Mouse (Mus musculus) thymus, postnatal 36 days (tissue): Measurements from ENCODE around the gene Lipk.

Experiments used
- DNase-seq, 2 experiments: peaks; one replicate each; pipeline ENCODE4 v3.0.0; 2022; ENCODE audit warnings: mixed read lengths in 2 of 2

Lipk gene

DNA sequence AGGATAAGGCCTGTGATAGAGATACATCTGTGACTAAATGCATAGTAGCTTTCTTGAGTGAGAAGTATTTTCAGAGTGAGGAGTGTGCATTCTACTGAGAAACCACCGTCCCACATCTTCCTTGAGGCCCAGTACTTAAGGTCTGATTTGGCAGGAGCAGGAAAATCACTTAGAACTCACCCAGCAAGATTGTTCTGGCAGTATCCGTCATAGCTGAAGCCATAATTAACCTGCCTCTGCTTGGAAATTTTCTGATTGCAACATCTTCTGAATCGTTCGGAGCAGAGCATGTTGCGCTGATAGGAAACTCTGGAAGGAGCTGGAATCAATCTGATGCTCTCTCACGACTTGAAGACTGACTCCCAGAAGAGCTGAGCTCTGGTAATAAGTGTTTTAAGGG is at the start of gene Lipk:
Lipk (plus strand) TSS at position 289 of the 400 bp plus-strand sequence.
- no peak for DNase-seq

DNA sequence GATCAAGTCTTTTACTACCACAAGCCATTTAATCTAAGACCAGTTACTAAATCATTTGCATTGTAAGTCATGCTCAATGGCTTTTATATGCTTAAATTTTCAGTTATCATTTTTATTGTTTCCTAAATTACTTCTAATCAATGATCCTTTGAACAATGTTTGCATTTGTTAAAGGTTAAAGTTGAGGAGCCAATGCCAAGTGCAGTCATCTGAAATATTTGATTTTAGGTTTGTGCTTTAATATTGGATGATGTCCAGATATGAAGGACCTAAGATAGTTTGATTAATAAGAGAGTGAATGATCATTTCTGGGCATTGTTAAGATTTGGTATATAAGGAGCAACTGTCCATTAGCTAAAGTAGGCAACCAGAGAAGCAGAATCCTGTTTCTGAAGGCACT is 47.2 kb upstream of the Lipk start, which contains the start of gene Lipf:
Lipf (plus strand) TSS at position 301 of the 400 bp plus-strand sequence.
- DNase-seq: no peak

- DNase-seq: no peak
Measured at GRCm38 (mm10) chr19:33979007-33979406, 29.1 kb upstream of the Lipk start.

GRCm38 (mm10) chr19:33983043-33983442 is 25.0 kb upstream of the Lipk start:
- DNase-seq: no peak

GRCm38 (mm10) chr19:34021440-34022172 is 13.5 kb downstream of the Lipk start:
- no peak for DNase-seq

GRCm38 (mm10) chr19:34022759-34023158 is 14.7 kb downstream of the Lipk start:
- DNase-seq: no peak

DNA sequence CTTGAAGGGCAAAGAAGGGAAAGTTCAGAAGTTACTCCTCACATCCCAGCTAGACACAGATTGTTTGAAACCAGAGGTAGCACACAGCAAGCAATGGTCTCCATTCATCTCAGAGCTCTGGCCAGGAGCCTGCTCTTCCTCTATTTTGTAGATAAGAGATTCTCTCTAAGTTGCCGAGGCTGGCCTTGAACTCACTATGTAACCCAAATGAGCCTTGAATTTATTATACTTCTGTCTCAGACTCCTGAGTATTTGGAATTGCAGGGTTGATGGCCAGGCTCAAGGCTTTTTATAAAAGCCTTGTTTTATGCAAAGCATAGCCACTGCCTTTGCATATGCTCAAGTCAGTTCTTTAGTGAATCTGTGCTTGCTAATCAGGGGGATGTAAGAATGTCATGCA is 31.6 kb downstream of the Lipk start:
- DNase-seq: no peak

- no peak for DNase-seq
Measured at GRCm38 (mm10) chr19:34043008-34043407, 34.9 kb downstream of the Lipk start.

DNA sequence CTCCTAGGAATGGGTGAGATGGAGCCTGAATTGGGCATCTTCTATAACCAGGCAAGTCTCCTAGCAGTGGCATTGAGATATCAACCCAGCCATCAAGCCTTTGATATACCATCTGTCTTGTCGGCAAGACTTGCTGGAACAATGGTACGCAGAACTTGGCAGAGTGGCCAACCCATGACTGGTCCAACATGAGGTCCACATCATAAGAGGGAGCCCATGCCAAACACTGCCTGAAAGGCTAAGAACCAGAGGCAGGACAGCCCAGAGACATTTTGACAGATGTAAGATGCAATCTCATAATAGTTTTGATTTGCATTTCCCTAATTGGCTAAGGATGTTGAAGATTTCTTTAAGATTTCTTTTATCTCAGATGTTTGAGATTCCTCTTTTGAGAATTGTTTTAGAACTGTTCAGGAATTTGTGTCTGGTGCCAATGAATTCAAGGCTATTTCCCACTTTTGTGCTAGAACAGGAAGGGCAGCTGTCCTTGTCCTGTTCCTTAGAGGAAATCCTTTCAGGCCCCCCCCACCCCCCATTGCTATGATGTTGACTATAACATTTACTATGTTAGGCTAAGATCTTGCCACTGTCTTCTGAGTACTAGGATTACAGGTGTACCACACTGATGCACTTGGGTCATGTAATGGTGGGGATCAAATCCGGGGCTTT is 41.4 kb downstream of the Lipk start:
- DNase-seq: no peak

- DNase-seq: no peak
Measured at GRCm38 (mm10) chr19:34051502-34051901, 43.4 kb downstream of the Lipk start.

- DNase-seq: no peak
Measured at GRCm38 (mm10) chr19:34063547-34063946, 55.5 kb downstream of the Lipk start.

DNA sequence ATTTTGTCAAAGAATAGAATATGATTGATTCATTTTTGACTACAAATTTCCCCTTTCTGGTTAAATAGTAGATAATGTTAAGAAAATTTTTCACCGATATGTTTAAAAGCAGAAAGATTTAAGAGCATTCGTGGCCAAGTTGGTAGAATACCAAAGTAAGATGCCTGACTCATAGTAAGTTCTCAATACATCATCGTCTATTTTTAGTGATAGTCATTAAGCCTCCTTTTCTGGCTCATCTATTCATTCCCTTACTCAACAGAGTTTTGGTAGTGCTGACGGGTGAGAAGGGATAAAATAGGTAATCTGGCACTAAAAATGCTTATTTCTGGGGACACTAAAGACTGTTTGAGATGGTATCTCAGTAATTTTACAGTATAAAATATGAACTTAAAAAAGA is 56.0 kb downstream of the Lipk start:
- DNase-seq: no peak

DNA sequence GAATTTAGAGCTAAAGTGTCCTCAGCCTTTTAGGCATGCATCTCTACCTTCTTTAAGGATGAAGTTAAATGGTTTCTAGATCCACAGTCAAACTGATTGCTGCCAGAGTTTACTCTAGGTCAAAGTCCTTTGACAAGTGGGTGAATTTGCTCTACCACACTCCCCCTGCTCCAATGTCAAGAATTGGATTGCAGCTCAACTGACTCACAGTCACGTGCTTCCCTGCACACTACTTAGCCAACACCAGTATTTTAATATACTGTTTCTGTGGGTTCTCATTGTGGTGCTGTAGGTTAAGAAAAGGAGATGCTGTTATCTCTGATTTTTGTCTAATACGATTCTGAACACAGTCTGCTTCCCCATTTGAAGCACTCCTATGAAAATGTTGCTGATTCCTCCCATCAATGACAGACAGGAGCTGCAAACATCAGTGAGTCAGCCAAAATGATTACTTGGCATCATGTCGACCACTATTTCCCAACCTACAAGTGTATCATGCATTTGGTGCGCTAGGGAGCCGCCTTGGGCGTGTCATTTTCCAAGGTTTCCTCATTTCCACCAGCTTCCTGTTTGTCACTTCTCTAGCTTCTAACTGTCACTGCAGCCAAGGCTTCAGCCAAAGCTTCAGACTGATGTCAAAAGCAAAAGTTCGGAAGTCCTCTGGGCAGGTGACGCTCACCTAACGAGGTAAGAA is 58.8 kb downstream of the Lipk start, which contains the start of gene Lipn:
Lipn (plus strand) TSS at position 580 of the 694 bp plus-strand sequence.
- no peak for DNase-seq

GRCm38 (mm10) chr19:34074239-34074638 is 66.1 kb downstream of the Lipk start:
- no peak for DNase-seq

- DNase-seq: no peak
Measured at GRCm38 (mm10) chr19:34078130-34078529, 70.0 kb downstream of the Lipk start.

DNA sequence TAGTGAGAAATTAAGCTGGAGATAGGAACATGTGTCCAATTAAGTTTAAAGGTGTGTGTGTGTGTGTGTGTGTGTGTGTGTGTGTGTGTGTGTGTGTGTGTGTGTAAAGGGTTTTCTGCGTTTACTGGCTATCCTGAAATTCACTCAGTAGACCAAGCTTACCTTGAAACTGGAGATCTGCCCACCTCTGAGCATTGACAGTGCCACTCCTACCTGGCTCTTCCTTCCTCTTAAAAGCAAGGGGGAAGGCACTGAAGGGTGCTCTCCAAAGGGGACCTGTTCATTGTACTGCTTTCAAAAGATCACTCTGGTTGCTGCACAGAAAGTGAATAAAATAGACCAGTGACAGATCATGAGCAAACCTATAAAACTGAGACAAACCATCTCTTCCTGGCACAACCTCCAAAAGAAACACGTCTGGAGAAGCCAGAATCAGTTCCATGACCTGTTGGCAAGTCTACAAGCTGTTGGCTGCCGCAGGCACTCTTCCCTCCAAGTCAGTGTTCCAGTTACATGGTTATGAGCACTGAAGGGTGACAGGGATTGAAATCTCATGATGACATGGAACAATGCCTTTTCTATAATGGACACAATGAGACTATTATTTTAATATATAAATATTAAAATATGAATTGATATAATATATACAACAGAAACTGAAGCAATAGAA is 81.1 kb downstream of the Lipk start:
- DNase-seq: no peak

DNA sequence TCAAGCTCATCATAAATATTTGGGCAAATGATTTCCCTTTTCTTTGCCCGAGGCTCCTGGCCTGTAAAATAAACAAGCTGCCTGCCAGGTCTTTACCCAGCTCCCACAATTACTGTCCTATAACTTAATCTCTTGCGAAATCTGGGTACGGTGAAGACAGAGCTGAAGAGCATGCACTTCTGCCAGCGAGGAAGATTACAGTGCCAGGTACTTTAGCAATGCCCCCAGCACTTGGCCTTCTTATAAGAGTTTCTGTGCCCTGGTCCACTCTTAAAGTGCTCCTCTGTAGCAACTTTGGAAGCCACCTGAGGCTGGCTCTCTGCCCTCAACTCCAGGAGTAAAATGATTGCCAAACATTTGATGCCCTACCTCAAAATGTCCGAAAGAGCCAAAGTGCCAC is 87.3 kb downstream of the Lipk start:
- DNase-seq: no peak

- DNase-seq: no peak
Measured at GRCm38 (mm10) chr19:34096228-34096627, 88.1 kb downstream of the Lipk start.
